Mouse (Mus musculus): ENCODE measurements around the gene Rgs13. TPM values are rescaled to one million over a fixed set of nuclear protein-coding genes. Genes with fewer than 3 reads are reported as not detected.

Gene Rgs13
- total and polyA plus RNA-seq, 2 experiments from 2014 or later: 0.71 to 0.95 TPM

DNA sequence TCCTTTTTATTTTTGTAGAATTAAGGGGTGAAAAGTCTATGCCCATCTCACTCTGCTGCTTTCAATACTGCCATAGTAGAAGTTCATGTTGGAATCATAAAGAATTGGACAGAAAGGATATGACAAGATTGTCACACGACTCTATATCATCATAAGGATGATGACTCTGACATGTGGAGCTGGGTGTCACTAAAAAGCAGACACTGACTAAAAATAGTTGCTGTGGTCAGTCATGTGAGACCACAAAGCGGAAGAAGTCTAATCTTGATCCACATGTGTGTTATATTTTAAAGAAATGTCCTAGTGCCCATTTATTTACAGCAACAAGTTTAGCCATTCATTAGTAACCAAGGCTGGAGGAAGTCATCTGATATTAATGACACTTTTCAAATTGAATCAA is 23.3 kb upstream of the Rgs13 start:
- H3K4me1 ChIP-seq (ENCODE audit: insufficient read depth, low read length): no peaks in the 10 kb centered on the region
- WGBS: 80% methylated on average over 2 of the region's 2 CpGs
- H3K36me3 ChIP-seq (ENCODE audit: insufficient read depth, low read length): no peaks in the 10 kb centered on the region
- no peaks in the 10 kb centered on the region for H3K9me3 ChIP-seq (ENCODE audit: low read length)
- TF ChIP-seq CTCF (IDR thresholded peaks at IDR 0.05): no peak
- ATAC-seq (ENCODE audit: low FRiP score): no peak
- no peaks in the 10 kb centered on the region for H3K27me3 ChIP-seq (ENCODE audit: insufficient read depth, low read length)
- no peak overlapping the region for H3K9ac ChIP-seq (replicated peaks; ENCODE audit: low read length, poor library complexity, severe bottlenecking)
- no peak overlapping the region for H3K27ac ChIP-seq (ENCODE audit: low read depth, low read length)
- H3K4me3 ChIP-seq (ENCODE audit: low read depth, low read length): no peak overlapping the region
- H3K4me2 ChIP-seq (ENCODE audit: low read depth, low read length, poor library complexity, severe bottlenecking): no peak overlapping the region
- DNase-seq (ENCODE audit: low spot score): no peak

DNA sequence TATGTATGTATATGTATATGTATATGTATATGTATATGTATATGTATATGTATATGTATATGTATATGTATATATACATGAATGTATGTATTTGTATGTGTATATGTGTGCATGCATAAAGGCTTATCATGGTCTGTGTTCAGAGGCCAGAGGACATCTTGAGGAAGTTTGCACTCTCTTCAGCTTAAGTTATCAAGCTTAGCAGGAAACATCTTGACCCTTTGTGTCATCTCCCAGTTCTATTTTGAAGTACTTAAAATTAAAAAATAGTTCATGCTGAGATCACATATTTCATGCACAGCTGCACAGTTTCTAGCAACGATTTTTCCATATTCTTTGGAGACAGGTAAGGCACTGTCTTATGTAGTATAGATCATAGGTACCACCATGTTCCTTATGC is 22.4 kb upstream of the Rgs13 start:
- WGBS: 65% methylated on average over 1 of the region's 1 CpGs
- H3K27me3 ChIP-seq (ENCODE audit: insufficient read depth, low read length): no peaks in the 10 kb centered on the region
- H3K4me3 ChIP-seq (ENCODE audit: low read depth, low read length): no peak overlapping the region
- H3K36me3 ChIP-seq (ENCODE audit: insufficient read depth, low read length): no peaks in the 10 kb centered on the region
- no peak for DNase-seq (ENCODE audit: low spot score)
- H3K4me2 ChIP-seq (ENCODE audit: low read depth, low read length, poor library complexity, severe bottlenecking): no peak overlapping the region
- no peak overlapping the region for H3K27ac ChIP-seq (ENCODE audit: low read depth, low read length)
- no peaks in the 10 kb centered on the region for H3K9me3 ChIP-seq (ENCODE audit: low read length)
- no peaks in the 10 kb centered on the region for H3K4me1 ChIP-seq (ENCODE audit: insufficient read depth, low read length)
- ATAC-seq (ENCODE audit: low FRiP score): no peak
- no peak overlapping the region for H3K9ac ChIP-seq (replicated peaks; ENCODE audit: low read length, poor library complexity, severe bottlenecking)
- no peak for TF ChIP-seq CTCF (IDR thresholded peaks at IDR 0.05)

DNA sequence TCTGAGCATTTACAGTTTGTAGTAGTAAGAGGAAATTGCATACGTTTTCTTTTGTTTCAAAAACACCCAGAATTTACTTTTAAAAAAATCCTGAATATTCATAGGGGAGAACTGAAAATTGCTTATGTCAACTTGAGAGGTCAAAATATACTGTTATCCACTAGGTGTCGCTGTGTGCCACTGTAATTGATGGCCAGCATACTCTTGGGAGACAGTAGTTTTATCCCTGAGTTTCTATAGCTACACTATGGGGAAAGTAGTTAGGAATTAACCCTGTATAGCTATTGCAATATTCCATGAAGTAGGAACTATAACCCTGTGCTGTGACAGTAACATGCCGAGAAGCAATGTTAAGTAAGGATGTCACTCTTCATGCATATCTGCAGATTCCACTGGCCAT is 20.5 kb upstream of the Rgs13 start:
- no peaks in the 10 kb centered on the region for H3K36me3 ChIP-seq (ENCODE audit: insufficient read depth, low read length)

DNA sequence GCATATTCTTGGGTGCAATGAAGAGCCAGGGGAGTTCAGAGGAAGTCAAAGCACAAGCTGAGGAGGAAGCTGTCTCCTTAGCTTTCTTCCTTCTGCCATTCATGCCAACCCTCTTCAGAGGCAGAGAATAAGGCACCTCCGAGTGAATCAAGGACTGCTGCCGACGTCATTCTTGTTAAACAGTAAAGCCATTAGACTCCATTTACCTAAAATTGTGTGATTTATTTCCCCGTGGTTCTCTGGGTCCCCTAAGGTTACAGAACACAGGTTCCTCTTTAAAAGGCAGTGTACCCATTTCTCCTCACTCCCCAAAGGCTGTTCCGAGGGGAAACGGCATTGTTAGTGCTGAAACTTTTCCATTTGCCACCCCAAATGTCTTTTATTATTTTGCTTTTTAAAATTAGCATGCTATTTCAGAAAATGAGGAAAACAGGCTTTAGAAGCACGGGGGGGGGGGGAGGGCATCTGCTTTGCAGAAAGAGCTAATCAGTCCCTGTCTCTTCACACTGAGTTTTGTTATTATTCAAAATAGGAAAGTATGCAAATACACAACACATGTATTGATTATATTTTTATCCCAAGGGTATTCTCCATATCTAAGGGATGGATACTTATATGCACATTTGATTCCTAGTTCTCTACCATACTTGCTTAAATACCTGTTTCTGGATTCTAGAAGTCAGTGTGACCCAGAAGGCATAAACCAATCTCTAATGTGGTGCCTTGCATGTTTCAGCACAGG is 9.7 kb upstream of the Rgs13 start:
- no peak for ATAC-seq (ENCODE audit: low FRiP score)
- no peak for DNase-seq (ENCODE audit: low spot score)
- no peaks in the 10 kb centered on the region for H3K4me1 ChIP-seq (ENCODE audit: insufficient read depth, low read length)
- no peak overlapping the region for H3K4me3 ChIP-seq (ENCODE audit: low read depth, low read length)
- no peaks in the 10 kb centered on the region for H3K27me3 ChIP-seq (ENCODE audit: insufficient read depth, low read length)
- WGBS: 63% methylated on average over 7 of the region's 7 CpGs
- H3K9me3 ChIP-seq (ENCODE audit: low read length): no peaks in the 10 kb centered on the region
- H3K36me3 ChIP-seq (ENCODE audit: insufficient read depth, low read length): no peaks in the 10 kb centered on the region
- no peak for TF ChIP-seq CTCF (IDR thresholded peaks at IDR 0.05)
- no peak overlapping the region for H3K9ac ChIP-seq (replicated peaks; ENCODE audit: low read length, poor library complexity, severe bottlenecking)
- H3K27ac ChIP-seq (ENCODE audit: low read depth, low read length): no peak overlapping the region
- no peak overlapping the region for H3K4me2 ChIP-seq (ENCODE audit: low read depth, low read length, poor library complexity, severe bottlenecking)

More for the DNA sequence above, 20.5 kb upstream of the Rgs13 start:
- no peak overlapping the region for H3K4me3 ChIP-seq (ENCODE audit: low read depth, low read length)
- DNase-seq (ENCODE audit: low spot score): peak; percentile 70
- H3K27ac ChIP-seq (ENCODE audit: low read depth, low read length): no peak overlapping the region
- TF ChIP-seq CTCF (IDR thresholded peaks at IDR 0.05): peak; percentile 79
- no peak for ATAC-seq (ENCODE audit: low FRiP score)
- WGBS: 32% methylated on average over 3 of the region's 3 CpGs
- no peaks in the 10 kb centered on the region for H3K9me3 ChIP-seq (ENCODE audit: low read length)
- no peaks in the 10 kb centered on the region for H3K27me3 ChIP-seq (ENCODE audit: insufficient read depth, low read length)
- no peaks in the 10 kb centered on the region for H3K4me1 ChIP-seq (ENCODE audit: insufficient read depth, low read length)
- H3K9ac ChIP-seq (replicated peaks; ENCODE audit: low read length, poor library complexity, severe bottlenecking): no peak overlapping the region
- no peak overlapping the region for H3K4me2 ChIP-seq (ENCODE audit: low read depth, low read length, poor library complexity, severe bottlenecking)

DNA sequence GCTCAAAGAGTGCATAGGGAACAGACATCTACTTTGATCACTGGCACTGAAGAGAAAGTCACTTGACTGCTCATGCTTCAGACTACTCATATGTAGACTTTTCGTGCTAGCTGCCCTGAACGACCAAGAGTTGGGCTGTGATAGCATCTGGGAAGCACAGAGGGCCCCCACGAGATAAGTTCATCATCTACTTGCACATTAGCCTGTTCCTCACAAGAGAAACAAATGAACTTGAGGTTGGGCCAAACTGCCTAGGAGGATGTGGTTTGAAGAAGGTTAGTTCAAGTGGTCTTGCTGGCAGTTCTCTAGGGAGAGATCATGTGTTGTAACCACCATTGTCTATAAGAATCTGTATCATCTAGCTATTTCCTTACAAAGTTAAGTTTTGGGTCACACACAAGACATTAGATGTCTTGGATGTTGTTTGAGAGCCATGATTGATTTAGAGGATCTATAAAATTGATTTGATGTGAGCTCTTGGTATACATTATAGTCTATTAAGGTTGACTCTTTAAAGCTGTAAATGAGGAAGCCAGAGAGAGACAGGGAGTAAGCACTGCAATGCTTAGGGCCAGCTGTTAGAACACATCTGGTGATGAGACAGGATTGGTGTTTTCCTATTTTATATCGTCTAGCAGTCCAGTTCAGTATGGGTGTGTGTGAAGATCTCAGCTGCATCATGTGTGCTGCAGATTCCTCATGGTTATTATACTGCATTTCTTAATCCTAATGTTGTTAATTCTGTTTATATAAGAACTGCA is 8.0 kb upstream of the Rgs13 start:
- H3K4me3 ChIP-seq (ENCODE audit: low read depth, low read length): no peak overlapping the region
- ATAC-seq (ENCODE audit: low FRiP score) (no peak), DNase-seq (ENCODE audit: low spot score) (no peak)
- 80% methylated on average over 4 of the region's 4 CpGs for WGBS
- H3K9me3 ChIP-seq (ENCODE audit: low read length): no peaks in the 10 kb centered on the region
- TF ChIP-seq CTCF (IDR thresholded peaks at IDR 0.05): no peak
- H3K36me3 ChIP-seq (ENCODE audit: insufficient read depth, low read length): no peaks in the 10 kb centered on the region
- no peak overlapping the region for H3K4me2 ChIP-seq (ENCODE audit: low read depth, low read length, poor library complexity, severe bottlenecking)
- no peaks in the 10 kb centered on the region for H3K4me1 ChIP-seq (ENCODE audit: insufficient read depth, low read length)
- H3K27me3 ChIP-seq (ENCODE audit: insufficient read depth, low read length): no peaks in the 10 kb centered on the region
- no peak overlapping the region for H3K27ac ChIP-seq (ENCODE audit: low read depth, low read length)
- H3K9ac ChIP-seq (replicated peaks; ENCODE audit: low read length, poor library complexity, severe bottlenecking): no peak overlapping the region

DNA sequence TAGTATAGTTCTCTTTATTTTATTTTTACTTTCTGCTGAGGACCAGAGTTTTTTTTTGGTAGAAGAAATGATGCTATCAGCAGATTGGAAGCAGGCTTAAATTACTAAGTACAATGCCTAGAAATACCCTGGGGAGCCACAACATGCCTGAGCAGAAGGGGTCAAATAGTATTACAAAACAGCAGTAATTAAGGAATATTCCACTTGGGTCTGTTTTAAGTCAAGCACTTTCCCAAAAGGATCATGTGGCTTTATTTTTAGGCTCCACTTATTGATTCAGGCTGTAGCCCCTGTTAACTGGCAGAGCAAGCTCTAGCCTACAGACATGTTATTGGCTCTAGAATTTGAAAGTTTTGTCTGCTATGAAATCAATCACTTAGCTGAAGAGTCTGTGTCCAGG is 6.5 kb upstream of the Rgs13 start:
- no peak overlapping the region for H3K27ac ChIP-seq (ENCODE audit: low read depth, low read length)
- H3K4me1 ChIP-seq (ENCODE audit: insufficient read depth, low read length): no peaks in the 10 kb centered on the region
- H3K4me3 ChIP-seq (ENCODE audit: low read depth, low read length): no peak overlapping the region
- DNase-seq (ENCODE audit: low spot score) (no peak), ATAC-seq (ENCODE audit: low FRiP score) (no peak)
- H3K9me3 ChIP-seq (ENCODE audit: low read length): no peaks in the 10 kb centered on the region
- H3K9ac ChIP-seq (replicated peaks; ENCODE audit: low read length, poor library complexity, severe bottlenecking): no peak overlapping the region
- H3K27me3 ChIP-seq (ENCODE audit: insufficient read depth, low read length): no peaks in the 10 kb centered on the region
- no peak for TF ChIP-seq CTCF (IDR thresholded peaks at IDR 0.05)
- H3K4me2 ChIP-seq (ENCODE audit: low read depth, low read length, poor library complexity, severe bottlenecking): no peak overlapping the region
- H3K36me3 ChIP-seq (ENCODE audit: insufficient read depth, low read length): no peaks in the 10 kb centered on the region

All from midbrain, postnatal 0 days (tissue).